Mouse (Mus musculus): ENCODE results near the gene H2-Ob. TPM values are rescaled to one million over a fixed set of nuclear protein-coding genes. Genes with fewer than 3 reads are reported as not detected.

H2-Ob gene
- polyA plus RNA-seq, 1 experiment from 2014 or later: not detected

GRCm38 (mm10) chr17:34268262-34268661 lies 29.6 kb downstream of the H2-Ob start:
- H3K9ac ChIP-seq: no peak overlapping the region

GRCm38 (mm10) chr17:34268748-34269147 lies 30.0 kb downstream of the H2-Ob start:
- Histone ChIP-seq H3K27me3 (peaks cover 22% of the 10 kb centered on the region), H3K4me1 (peaks cover 14% of the 10 kb centered on the region; the same call in 1 of the 2 replicates), H3K36me3 (no peaks in the 10 kb centered on the region), H3K9ac (no peak overlapping the region), H3K27ac (no peak overlapping the region), H3K4me3 (no peak overlapping the region), H3K9me3 (no peaks in the 10 kb centered on the region), H3K4me2 (no peak overlapping the region)
- WGBS: 86% methylated on average over 2 of the region's 2 CpGs
- ATAC-seq (ENCODE audit: insufficient number of reproducible peaks, insufficient read depth, low FRiP score, low TSS enrichment, low read depth): no peak

More at GRCm38 (mm10) chr17:34268262-34268661, 29.6 kb downstream of the H2-Ob start:
- Histone ChIP-seq H3K27ac (no peak overlapping the region), H3K27me3 (peaks cover 27% of the 10 kb centered on the region), H3K9me3 (no peaks in the 10 kb centered on the region), H3K36me3 (no peaks in the 10 kb centered on the region), H3K4me1 (peaks cover 15% of the 10 kb centered on the region; the same call in 1 of the 2 replicates), H3K4me3 (no peak overlapping the region), H3K4me2 (no peak overlapping the region)
- ATAC-seq (ENCODE audit: insufficient number of reproducible peaks, insufficient read depth, low FRiP score, low TSS enrichment, low read depth): no peak
- WGBS: 69% methylated on average over 2 of the region's 2 CpGs

GRCm38 (mm10) chr17:34269817-34270216 lies 31.1 kb downstream of the H2-Ob start:
- ATAC-seq (ENCODE audit: insufficient number of reproducible peaks, insufficient read depth, low FRiP score, low TSS enrichment, low read depth): no peak
- H3K36me3 ChIP-seq: no peaks in the 10 kb centered on the region
- no peaks in the 10 kb centered on the region for H3K9me3 ChIP-seq
- no peak overlapping the region for H3K4me3 ChIP-seq
- 67% methylated on average over 4 of the region's 4 CpGs for WGBS
- H3K27ac ChIP-seq: no peak overlapping the region
- no peak overlapping the region for H3K9ac ChIP-seq
- H3K4me1 ChIP-seq: peaks cover 5% of the 10 kb centered on the region; the same call in 1 of the 2 replicates
- peaks cover 11% of the 10 kb centered on the region for H3K27me3 ChIP-seq
- H3K4me2 ChIP-seq: no peak overlapping the region

- Histone ChIP-seq H3K27ac (no peak overlapping the region), H3K9ac (no peak overlapping the region), H3K27me3 (peaks cover 7% of the 10 kb centered on the region), H3K4me3 (no peak overlapping the region), H3K36me3 (no peaks in the 10 kb centered on the region), H3K4me1 (peaks cover 1% of the 10 kb centered on the region; the same call in 1 of the 2 replicates), H3K9me3 (no peaks in the 10 kb centered on the region), H3K4me2 (no peak overlapping the region)
- whole genome bisulfite sequencing: 86% methylated on average over 2 of the region's 2 CpGs
- ATAC-seq (ENCODE audit: insufficient number of reproducible peaks, insufficient read depth, low FRiP score, low TSS enrichment, low read depth): no peak
Observed at GRCm38 (mm10) chr17:34270230-34270629, 31.5 kb downstream of the H2-Ob start.

- Histone ChIP-seq H3K4me3 (no peak overlapping the region), H3K4me1 (no peaks in the 10 kb centered on the region), H3K36me3 (no peaks in the 10 kb centered on the region), H3K9me3 (no peaks in the 10 kb centered on the region), H3K4me2 (no peak overlapping the region), H3K27ac (no peak overlapping the region), H3K9ac (no peak overlapping the region), H3K27me3 (peaks cover 3% of the 10 kb centered on the region; the same call in 1 of the 2 replicates)
- no peak for ATAC-seq (ENCODE audit: insufficient number of reproducible peaks, insufficient read depth, low FRiP score, low TSS enrichment, low read depth)
- WGBS: 80% methylated on average over 2 of the region's 2 CpGs
Observed at GRCm38 (mm10) chr17:34270940-34271339, 32.2 kb downstream of the H2-Ob start.

GRCm38 (mm10) chr17:34272102-34272501 lies 33.4 kb downstream of the H2-Ob start:
- Histone ChIP-seq H3K4me1 (no peaks in the 10 kb centered on the region), H3K36me3 (no peaks in the 10 kb centered on the region), H3K27ac (no peak overlapping the region), H3K4me2 (no peak overlapping the region), H3K27me3 (no peaks in the 10 kb centered on the region; the same call in 1 of the 2 replicates), H3K9ac (no peak overlapping the region), H3K4me3 (no peak overlapping the region), H3K9me3 (0 out of 2 replicates have a peak, but pooled peaks cover 1% of the 10 kb centered on the region)
- no peak for ATAC-seq (ENCODE audit: insufficient number of reproducible peaks, insufficient read depth, low FRiP score, low TSS enrichment, low read depth)
- 82% methylated on average over 1 of the region's 1 CpGs for whole genome bisulfite sequencing

- Histone ChIP-seq H3K4me3 (no peak overlapping the region), H3K36me3 (no peaks in the 10 kb centered on the region), H3K4me1 (no peaks in the 10 kb centered on the region), H3K9ac (no peak overlapping the region), H3K4me2 (no peak overlapping the region), H3K27me3 (peaks cover 3% of the 10 kb centered on the region; the same call in 1 of the 2 replicates), H3K9me3 (0 out of 2 replicates have a peak, but pooled peaks cover 3% of the 10 kb centered on the region), H3K27ac (no peak overlapping the region)
- 67% methylated on average over 1 of the region's 1 CpGs for WGBS
- ATAC-seq (ENCODE audit: insufficient number of reproducible peaks, insufficient read depth, low FRiP score, low TSS enrichment, low read depth): peak; percentile 62; the same call in 1 of the 2 replicates
Observed at GRCm38 (mm10) chr17:34280499-34281038, 41.9 kb downstream of the H2-Ob start.

- H3K36me3 ChIP-seq: no peaks in the 10 kb centered on the region
- no peak overlapping the region for H3K9ac ChIP-seq
- peaks cover 3% of the 10 kb centered on the region; the same call in 1 of the 2 replicates for H3K27me3 ChIP-seq
- H3K27ac ChIP-seq: no peak overlapping the region
- no peak for ATAC-seq (ENCODE audit: insufficient number of reproducible peaks, insufficient read depth, low FRiP score, low TSS enrichment, low read depth)
- WGBS: 71% methylated on average over 1 of the region's 1 CpGs
- no peaks in the 10 kb centered on the region for H3K4me1 ChIP-seq
- H3K4me3 ChIP-seq: no peak overlapping the region
- no peak overlapping the region for H3K4me2 ChIP-seq
- H3K9me3 ChIP-seq: 0 out of 2 replicates have a peak, but pooled peaks cover 3% of the 10 kb centered on the region
Observed at GRCm38 (mm10) chr17:34281836-34282235, 43.1 kb downstream of the H2-Ob start.

- H3K9me3 ChIP-seq: no peaks in the 10 kb centered on the region
- no peak overlapping the region for H3K9ac ChIP-seq
- H3K27me3 ChIP-seq: peaks cover 3% of the 10 kb centered on the region; the same call in 1 of the 2 replicates
- no peak overlapping the region for H3K4me3 ChIP-seq
- WGBS: 74% methylated on average over 4 of the region's 4 CpGs
- H3K4me2 ChIP-seq: no peak overlapping the region
- no peak for ATAC-seq (ENCODE audit: insufficient number of reproducible peaks, insufficient read depth, low FRiP score, low TSS enrichment, low read depth)
- no peak overlapping the region for H3K27ac ChIP-seq
- no peaks in the 10 kb centered on the region; the same call in 1 of the 2 replicates for H3K4me1 ChIP-seq
- H3K36me3 ChIP-seq: no peaks in the 10 kb centered on the region
Observed at GRCm38 (mm10) chr17:34285371-34285770, 46.7 kb downstream of the H2-Ob start.

- no peak overlapping the region for H3K9ac ChIP-seq
Observed at GRCm38 (mm10) chr17:34285848-34286247, 47.1 kb downstream of the H2-Ob start.

GRCm38 (mm10) chr17:34286501-34286900 lies 47.8 kb downstream of the H2-Ob start:
- Histone ChIP-seq H3K9ac (no peak overlapping the region), H3K9me3 (no peaks in the 10 kb centered on the region), H3K4me1 (no peaks in the 10 kb centered on the region; the same call in 1 of the 2 replicates), H3K4me3 (no peak overlapping the region), H3K36me3 (no peaks in the 10 kb centered on the region), H3K27ac (no peak overlapping the region), H3K27me3 (no peaks in the 10 kb centered on the region), H3K4me2 (no peak overlapping the region)
- ATAC-seq (ENCODE audit: insufficient number of reproducible peaks, insufficient read depth, low FRiP score, low TSS enrichment, low read depth): no peak
- 79% methylated on average over 5 of the region's 5 CpGs for WGBS

More at GRCm38 (mm10) chr17:34285848-34286247, 47.1 kb downstream of the H2-Ob start:
- no peaks in the 10 kb centered on the region; the same call in 1 of the 2 replicates for H3K4me1 ChIP-seq
- 42% methylated on average over 4 of the region's 4 CpGs for WGBS
- H3K9me3 ChIP-seq: no peaks in the 10 kb centered on the region
- H3K27me3 ChIP-seq: peaks cover 2% of the 10 kb centered on the region; the same call in 1 of the 2 replicates
- H3K27ac ChIP-seq: no peak overlapping the region
- no peaks in the 10 kb centered on the region for H3K36me3 ChIP-seq
- no peak overlapping the region for H3K4me3 ChIP-seq
- ATAC-seq (ENCODE audit: insufficient number of reproducible peaks, insufficient read depth, low FRiP score, low TSS enrichment, low read depth): no peak
- H3K4me2 ChIP-seq: no peak overlapping the region

GRCm38 (mm10) chr17:34286999-34287398 lies 48.3 kb downstream of the H2-Ob start:
- H3K4me3 ChIP-seq: no peak overlapping the region

More at GRCm38 (mm10) chr17:34286999-34287398, 48.3 kb downstream of the H2-Ob start:
- Histone ChIP-seq H3K4me2 (no peak overlapping the region), H3K4me1 (no peaks in the 10 kb centered on the region; the same call in 1 of the 2 replicates), H3K9me3 (no peaks in the 10 kb centered on the region), H3K36me3 (no peaks in the 10 kb centered on the region), H3K9ac (no peak overlapping the region), H3K27ac (no peak overlapping the region), H3K27me3 (no peaks in the 10 kb centered on the region)
- no peak for ATAC-seq (ENCODE audit: insufficient number of reproducible peaks, insufficient read depth, low FRiP score, low TSS enrichment, low read depth)
- WGBS: 67% methylated on average over 6 of the region's 6 CpGs

All from embryonic facial prominence, embryonic 13.5 days (tissue).